Mouse (Mus musculus) limb, embryonic 14.5 days (tissue): ENCODE data around the gene Btbd18. TPM values are rescaled to one million over a fixed set of nuclear protein-coding genes. Genes with fewer than 3 reads are reported as not detected.

Experiments
- ATAC-seq: fragments of 200-750 bp; cut with Nextera tagmentation; 2 replicates; pipeline ENCODE4 v1.8.0; 2017; ENCODE audit warnings: low read depth, moderate number of reproducible peaks, moderate TSS enrichment; ENCODE audit not compliant: low FRiP score
- DNase-seq: peaks from one replicate; pipeline ENCODE4 v3.0.0-alpha.2; 2015; ENCODE audit warnings: low spot score
- H3K27ac ChIP-seq: fragments of 300-500 bp; sonication (generic); replicated peaks from 2 replicates; pipeline ENCODE4 v1.5.1; 2014; ENCODE audit warnings: low read depth, mild to moderate bottlenecking, low read length, moderate library complexity, mixed read lengths
- H3K27me3 ChIP-seq: fragments of 300-500 bp; sonication (generic); 2 replicates; pipeline ENCODE4 v1.6.1; 2014; ENCODE audit warnings: low read length, mixed read lengths; ENCODE audit not compliant: control insufficient read depth, insufficient read depth
- H3K36me3 ChIP-seq: fragments of 300-500 bp; sonication (generic); 2 replicates; pipeline ENCODE4 v1.6.1; 2014; ENCODE audit warnings: mild to moderate bottlenecking, low read length, moderate library complexity, mixed read lengths; ENCODE audit not compliant: control insufficient read depth, insufficient read depth
- H3K4me1 ChIP-seq: fragments of 300-500 bp; sonication (generic); 2 replicates; pipeline ENCODE4 v1.6.1; 2014; ENCODE audit warnings: antibody characterized with exemption, low read length, mixed read lengths; ENCODE audit not compliant: control insufficient read depth, insufficient read depth
- H3K4me2 ChIP-seq: fragments of 300-500 bp; sonication (generic); replicated peaks from 2 replicates; pipeline ENCODE4 v1.6.1; 2014; ENCODE audit warnings: low read depth, mild to moderate bottlenecking, low read length, moderate library complexity; ENCODE audit not compliant: severe bottlenecking
- H3K4me3 ChIP-seq: fragments of 300-500 bp; sonication (generic); replicated peaks from 2 replicates; pipeline ENCODE4 v1.5.1; 2014; ENCODE audit warnings: low read length
- H3K9ac ChIP-seq: fragments of 300-500 bp; sonication (generic); 2 replicates; pipeline ENCODE4 v1.6.1; 2014; ENCODE audit warnings: mild to moderate bottlenecking, low read depth, low read length, moderate library complexity; ENCODE audit not compliant: severe bottlenecking
- H3K9me3 ChIP-seq: fragments of 300-500 bp; sonication (generic); 2 replicates; pipeline ENCODE4 v1.6.1; 2016; ENCODE audit warnings: low read length; ENCODE audit not compliant: control insufficient read depth
- POLR2A ChIP-seq: fragments of 200-500 bp; IDR thresholded peaks from 2 replicates; pipeline ENCODE4 v1.8.0; 2012; ENCODE audit warnings: inconsistent platforms, mild to moderate bottlenecking, moderate library complexity, borderline replicate concordance; ENCODE audit not compliant: insufficient read depth, insufficient read length; ENCODE audit errors: extremely low read depth
- WGBS: fragments of 180-500 bp; shearing (Covaris S2); extraction: QIAGEN DNeasy Blood & Tissue Kit; methylation state at CpG from one replicate; pipeline ENCODE4 v1.1.7; 2014; 5-methylcytosine and 5-hydroxymethylcytosine counted together
- polyA plus RNA-seq, 2 experiments: library from polyadenylated mRNA; depleted of rRNA in 1 of 2; stranded (reverse) in 1 of 2; unstranded in 1 of 2; fragments of >200 nt; fragmentation: Nextera tagmentation in 1 of 2; extraction: Ambion mirVana in 1 of 2; gene quantifications; 2 replicates each; pipeline versions ENCODE4 v1.2.1 to v1.2.3; 2012 to 2014

Btbd18 gene
- 0.01 TPM in 1 of 2 replicates, not detected in the other for polyA plus RNA-seq (2012; rRNA removed)
- 0.14 and 0.15 TPM in 2 replicates for polyA plus RNA-seq (2014; fragmentation: Nextera tagmentation; extraction: Ambion mirVana)

DNA sequence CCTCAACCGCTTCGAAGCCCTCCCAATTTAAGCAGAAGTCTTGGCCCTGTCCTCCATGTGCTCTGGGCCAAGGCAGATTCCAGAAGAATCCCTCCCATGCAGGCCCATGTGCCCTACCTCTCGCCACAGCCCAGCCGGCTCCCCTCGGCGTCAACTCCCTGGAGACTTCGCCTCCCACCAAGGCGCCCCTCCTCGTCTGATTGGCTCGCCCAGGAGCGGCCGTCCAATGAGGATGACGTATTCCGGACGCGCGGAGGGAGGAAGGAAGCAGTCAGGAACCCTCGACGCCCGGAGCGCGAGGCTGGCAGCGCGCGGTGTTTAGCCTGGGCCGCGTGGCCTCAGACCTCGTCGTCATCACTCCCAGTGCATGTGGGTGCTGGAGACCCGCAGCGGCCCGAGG, at the start of gene Btbd18:
TSS of gene Btbd18 (plus strand) at position 274 of the 400 bp plus-strand sequence.
- Histone ChIP-seq H3K4me1 (no peaks in the 10 kb centered on the region), H3K4me3 (no peak within 1 kb of the TSS), H3K9ac (no peak within 1 kb of the TSS), H3K36me3 (no peaks in the 10 kb centered on the region), H3K27ac (no peak within 1 kb of the TSS), H3K4me2 (no peak within 1 kb of the TSS), H3K9me3 (no peaks in the 10 kb centered on the region), H3K27me3 (no peaks in the 10 kb centered on the region)
- WGBS = 95% methylated on average over 32 of the region's 32 CpGs
- ATAC-seq (no peak), DNase-seq (no peak)
- no peak for TF ChIP-seq POLR2A

DNA sequence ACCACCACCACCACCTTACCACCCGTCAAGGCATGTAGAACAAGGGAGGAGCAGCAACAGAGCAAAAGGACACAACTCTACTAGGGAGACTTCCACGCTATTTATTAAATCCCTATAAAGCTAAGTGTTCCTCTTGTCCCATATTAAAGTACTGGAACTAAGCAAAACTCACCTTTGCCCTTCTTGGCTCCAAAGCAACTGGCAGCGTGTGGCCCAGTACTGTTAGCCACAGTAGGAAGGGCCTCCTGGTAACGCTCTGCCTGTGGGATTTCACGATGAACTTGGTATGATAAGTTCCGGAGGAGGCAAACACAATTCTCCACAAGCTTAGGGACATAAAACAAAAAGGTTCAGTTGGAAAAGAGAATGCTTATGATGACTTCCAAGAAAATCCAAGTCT, 46.1 kb upstream of the Btbd18 start:
- 93% methylated on average over 6 of the region's 6 CpGs for WGBS
- no peak for ATAC-seq

DNA sequence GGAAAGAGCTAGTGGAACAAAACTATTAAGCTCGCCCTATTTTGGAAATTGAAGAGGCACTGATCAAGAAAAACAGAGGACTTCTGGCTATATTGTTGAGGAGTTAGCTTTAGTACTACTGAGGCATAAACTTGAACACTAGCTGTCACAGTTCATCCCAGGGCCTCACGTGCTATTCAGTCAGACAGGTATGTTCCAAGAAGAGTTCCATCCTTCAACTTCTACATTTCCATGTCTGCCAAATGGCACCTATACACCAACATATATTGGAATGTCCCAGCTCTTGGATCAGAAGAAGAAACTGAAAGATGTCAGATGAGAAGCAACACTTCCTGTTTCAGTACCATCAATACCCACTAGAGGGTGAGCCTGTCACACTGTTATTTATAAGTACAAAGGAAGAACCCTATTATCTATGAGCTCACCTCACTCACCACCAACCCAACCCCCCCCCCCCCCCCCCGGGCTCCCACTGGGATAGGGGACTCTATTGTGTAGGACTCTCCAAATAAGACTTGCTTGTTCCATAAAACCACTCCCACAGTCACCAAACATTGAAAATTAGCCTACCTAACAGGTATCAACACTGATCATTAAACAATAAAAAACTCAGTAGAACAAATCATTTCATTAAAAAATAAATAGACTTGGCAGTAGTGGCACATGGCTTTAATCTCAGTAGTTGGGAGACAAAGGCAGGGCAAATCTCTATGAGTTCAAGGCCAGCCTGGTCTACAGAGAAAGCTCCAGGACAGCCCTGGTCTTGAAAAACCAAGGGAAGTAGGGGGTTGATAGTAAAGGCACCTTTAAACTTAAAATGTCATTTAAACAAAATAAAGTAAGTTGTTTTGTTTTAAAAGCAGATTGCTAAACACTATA, 41.0 kb upstream of the Btbd18 start:
- H3K9me3 ChIP-seq = no peaks in the 10 kb centered on the region
- no peak overlapping the region for H3K9ac ChIP-seq
- no peaks in the 10 kb centered on the region for H3K4me1 ChIP-seq
- ATAC-seq (0 out of 2 replicates have a peak, but pooled peaks have one; percentile 37), DNase-seq (peak; percentile 55)
- no peak overlapping the region for H3K4me2 ChIP-seq
- no peaks in the 10 kb centered on the region for H3K27me3 ChIP-seq
- 83% methylated on average over 3 of the region's 3 CpGs for WGBS
- H3K36me3 ChIP-seq = peaks cover 73% of the 10 kb centered on the region
- H3K4me3 ChIP-seq = no peak overlapping the region
- TF ChIP-seq POLR2A = no peak
- no peak overlapping the region for H3K27ac ChIP-seq

More for the DNA sequence above, 46.1 kb upstream of the Btbd18 start:
- DNase-seq = no peak
- TF ChIP-seq POLR2A = no peak
- Histone ChIP-seq H3K27ac (no peak overlapping the region), H3K4me1 (no peaks in the 10 kb centered on the region), H3K9ac (no peak overlapping the region), H3K27me3 (no peaks in the 10 kb centered on the region), H3K4me3 (no peak overlapping the region), H3K36me3 (peaks cover 91% of the 10 kb centered on the region), H3K9me3 (no peaks in the 10 kb centered on the region), H3K4me2 (no peak overlapping the region)

DNA sequence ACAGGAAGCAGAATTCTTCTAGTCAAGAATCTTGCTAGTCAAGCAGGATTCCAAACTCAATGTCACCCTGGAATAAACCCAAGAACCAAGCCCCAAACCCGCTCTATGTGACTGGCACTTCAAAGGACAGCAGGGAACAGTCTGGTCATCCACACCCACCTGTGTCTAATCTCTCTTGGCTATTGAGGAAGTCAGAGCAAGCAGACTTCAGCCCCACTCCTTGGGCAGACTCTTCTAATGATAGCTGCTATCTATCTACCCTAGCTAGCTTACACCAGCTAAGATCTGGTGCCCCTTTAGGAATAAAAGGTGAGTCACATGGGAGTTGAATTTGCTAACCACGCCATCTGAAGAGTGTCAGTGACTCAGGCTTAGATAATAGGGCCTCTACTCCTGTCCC, 40.0 kb upstream of the Btbd18 start:
- Histone ChIP-seq H3K4me2 (no peak overlapping the region), H3K4me3 (no peak overlapping the region), H3K4me1 (no peaks in the 10 kb centered on the region), H3K9ac (no peak overlapping the region), H3K27me3 (no peaks in the 10 kb centered on the region), H3K9me3 (no peaks in the 10 kb centered on the region), H3K27ac (no peak overlapping the region), H3K36me3 (peaks cover 69% of the 10 kb centered on the region)
- TF ChIP-seq POLR2A = no peak
- DNase-seq = no peak
- 81% methylated on average over 2 of the region's 2 CpGs for WGBS
- no peak for ATAC-seq

DNA sequence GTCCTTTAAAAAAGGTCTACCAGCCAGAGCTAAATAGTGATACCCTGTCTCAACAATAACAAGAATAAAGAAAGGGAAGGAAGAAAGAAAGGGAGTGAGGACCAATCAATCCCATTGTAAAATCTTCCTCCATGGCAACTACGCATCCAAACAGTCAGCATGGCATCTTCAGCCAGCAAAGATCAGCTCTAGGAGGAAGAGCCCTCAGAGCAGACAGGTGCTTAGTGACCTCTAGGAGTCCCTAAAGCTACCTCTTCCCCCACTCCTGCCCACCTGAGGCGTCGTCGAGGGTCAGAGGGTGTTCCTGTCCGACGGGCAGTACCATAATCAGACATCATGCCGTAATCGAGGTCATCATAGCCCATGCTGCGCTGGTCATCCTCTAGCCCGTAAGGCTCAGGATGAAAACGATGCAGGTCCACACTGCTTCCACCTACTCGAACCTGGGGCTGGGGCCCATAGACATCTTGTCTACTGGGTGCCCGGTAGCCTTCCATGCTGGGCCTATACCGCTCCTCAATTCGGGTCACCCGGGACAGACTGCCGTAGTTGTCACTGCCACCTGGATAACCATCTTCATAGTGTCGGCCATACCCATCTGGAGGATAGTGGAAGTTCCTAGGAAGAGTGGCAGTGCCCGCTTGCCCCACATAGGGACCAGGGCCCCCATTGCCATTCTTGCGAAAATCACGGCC, 39.1 kb upstream of the Btbd18 start:
- DNase-seq (no peak), ATAC-seq (no peak)
- H3K27ac ChIP-seq = no peak overlapping the region
- peaks cover 69% of the 10 kb centered on the region for H3K36me3 ChIP-seq
- no peak overlapping the region for H3K4me2 ChIP-seq
- H3K9ac ChIP-seq = no peak overlapping the region
- H3K4me1 ChIP-seq = no peaks in the 10 kb centered on the region
- no peaks in the 10 kb centered on the region for H3K9me3 ChIP-seq
- no peaks in the 10 kb centered on the region for H3K27me3 ChIP-seq
- no peak for TF ChIP-seq POLR2A
- H3K4me3 ChIP-seq = no peak overlapping the region
- 96% methylated on average over 21 of the region's 21 CpGs for WGBS
